Mouse (Mus musculus) testis, adult 2 months (tissue): ENCODE measurements around the gene Cdca7.

ENCODE experiments used
- CTCF ChIP-seq: fragments of 200-500 bp; IDR thresholded peaks from 2 replicates; pipeline ENCODE4 v1.5.1; 2012; ENCODE audit warnings: low read depth, mild to moderate bottlenecking, inconsistent platforms, low read length, moderate library complexity; ENCODE audit not compliant: control insufficient read depth, insufficient read depth, insufficient replicate concordance
- POLR2A ChIP-seq: fragments of 200-500 bp; IDR thresholded peaks from 2 replicates; pipeline ENCODE4 v1.6.1; 2012; ENCODE audit warnings: low read depth, mild to moderate bottlenecking, inconsistent platforms, low read length, moderate library complexity; ENCODE audit not compliant: control insufficient read depth

- TF ChIP-seq POLR2A, result no peak
- TF ChIP-seq CTCF, result no peak
Measured at GRCm38 (mm10) chr2:72467604-72468003, 8.4 kb upstream of the Cdca7 start.
